Mouse (Mus musculus) MEL (cell line): ENCODE results near the gene Slc3a1.

Experiments used
- E2F4 ChIP-seq: IDR thresholded peaks from 2 replicates; pipeline ENCODE4 v1.6.1; 2011; ENCODE audit warnings: low read depth, low read length, improper control_type of control experiment, borderline replicate concordance
- EP300 ChIP-seq, 2 experiments: IDR thresholded peaks; 2 replicates each; pipeline ENCODE4 v1.6.1; 2011; ENCODE audit warnings: improper control_type of control experiment in 2 of 2, low read length in 2 of 2, low read depth in 1 of 2, mild to moderate bottlenecking in 1 of 2
- MAFK ChIP-seq: IDR thresholded peaks from 2 replicates; pipeline ENCODE4 v1.6.1; 2011; ENCODE audit warnings: low read depth, mild to moderate bottlenecking, low read length, improper control_type of control experiment, borderline replicate concordance
- MEF2A ChIP-seq: IDR thresholded peaks from 2 replicates; pipeline ENCODE4 v1.6.1; 2014; ENCODE audit warnings: low read depth, mild to moderate bottlenecking, inconsistent platforms, low read length, improper control_type of control experiment; ENCODE audit not compliant: poor library complexity, insufficient replicate concordance, severe bottlenecking; ENCODE audit errors: extremely low read depth
- UBTF ChIP-seq: IDR thresholded peaks from 2 replicates; pipeline ENCODE4 v1.6.1; 2012; ENCODE audit warnings: low read depth, mild to moderate bottlenecking, inconsistent platforms, low read length, improper control_type of control experiment, moderate library complexity, borderline replicate concordance; ENCODE audit not compliant: insufficient read depth
- USF1 ChIP-seq: IDR thresholded peaks from 2 replicates; pipeline ENCODE4 v1.6.1; 2014; ENCODE audit warnings: low read depth, mild to moderate bottlenecking, inconsistent platforms, low read length, improper control_type of control experiment, moderate library complexity

- no peak for TF ChIP-seq MAFK
- no peak for TF ChIP-seq EP300 (IDR thresholded peaks at IDR 0.05; ENCODE audit: low read depth in 1 of 2, low read length in 2 of 2)
- no peak for TF ChIP-seq USF1
- TF ChIP-seq E2F4, result no peak
- no peak for TF ChIP-seq MEF2A
- no peak for TF ChIP-seq UBTF
Measured at GRCm38 (mm10) chr17:85025151-85025550, 3.0 kb upstream of the Slc3a1 start.
